Mouse (Mus musculus) heart, embryonic 14.5 days (tissue): ENCODE measurements at regions not wholly inside any gene's neighbourhood (a gene's known extent, or its start where the extent isn't known, plus 50 kb on each side); places are given as distances from the start of the nearest gene placed in this dataset.

Experiments used
- ATAC-seq: fragments of 200-750 bp; cut with Nextera tagmentation; 2 replicates; pipeline ENCODE4 v1.8.0; 2017; ENCODE audit warnings: low read depth, moderate TSS enrichment; ENCODE audit not compliant: insufficient number of reproducible peaks, insufficient read depth, low FRiP score
- H3K27ac ChIP-seq, 2 experiments: fragments of 200-500 bp in 1 of 2; fragments of 300-500 bp in 1 of 2; sonication (generic) in 1 of 2; replicated peaks in 1 of 2; 2 replicates each; pipeline ENCODE4 v1.5.1; 2012 to 2014; ENCODE audit warnings: low read depth in 2 of 2, low read length in 2 of 2, control low read depth in 1 of 2, mild to moderate bottlenecking in 1 of 2, mixed read lengths in 1 of 2; ENCODE audit not compliant: control insufficient read depth in 1 of 2, insufficient read depth in 1 of 2
- H3K27me3 ChIP-seq: fragments of 300-500 bp; sonication (generic); 2 replicates; pipeline ENCODE4 v1.6.1; 2014; ENCODE audit warnings: mild to moderate bottlenecking, low read length, control low read depth; ENCODE audit not compliant: control insufficient read depth, insufficient read depth
- H3K36me3 ChIP-seq: fragments of 300-500 bp; sonication (generic); 2 replicates; pipeline ENCODE4 v1.6.1; 2014; ENCODE audit warnings: mild to moderate bottlenecking, control low read depth, low read length, mixed read lengths; ENCODE audit not compliant: control insufficient read depth, insufficient read depth
- H3K4me1 ChIP-seq, 2 experiments: fragments of 200-500 bp in 1 of 2; fragments of 300-500 bp in 1 of 2; sonication (generic) in 1 of 2; 2 replicates each; pipeline ENCODE4 v1.6.1; 2012 to 2014; ENCODE audit warnings: low read length in 2 of 2, control low read depth in 1 of 2, mixed read lengths in 1 of 2; ENCODE audit not compliant: control insufficient read depth in 2 of 2, insufficient read depth in 2 of 2
- H3K4me2 ChIP-seq: fragments of 300-500 bp; sonication (generic); 2 replicates; pipeline ENCODE4 v1.6.1; 2014; ENCODE audit warnings: mild to moderate bottlenecking, low read length
- H3K4me3 ChIP-seq, 2 experiments: fragments of 200-500 bp in 1 of 2; fragments of 300-500 bp in 1 of 2; sonication (generic) in 1 of 2; 2 replicates each; pipeline ENCODE4 v1.5.1; 2012 to 2014; ENCODE audit warnings: low read length in 2 of 2, mild to moderate bottlenecking in 2 of 2, control low read depth in 1 of 2, low read depth in 1 of 2, moderate library complexity in 1 of 2; ENCODE audit not compliant: control insufficient read depth in 1 of 2, insufficient read depth in 1 of 2
- H3K9ac ChIP-seq: fragments of 300-500 bp; sonication (generic); 2 replicates; pipeline ENCODE4 v1.6.1; 2014; ENCODE audit warnings: mild to moderate bottlenecking, low read length
- H3K9me3 ChIP-seq: fragments of 300-500 bp; sonication (generic); 2 replicates; pipeline ENCODE4 v1.6.1; 2016; ENCODE audit warnings: low read length, control low read depth; ENCODE audit not compliant: control insufficient read depth
- WGBS: fragments of 180-500 bp; shearing (Covaris S2); extraction: QIAGEN DNeasy Blood & Tissue Kit; methylation state at CpG from one replicate; pipeline ENCODE4 v1.1.7; 2014; 5-methylcytosine and 5-hydroxymethylcytosine counted together

GRCm38 (mm10) chr14:80418810-80419325 lies 435.0 kb downstream of the Olfm4 start:
- no peak overlapping the region for H3K9ac ChIP-seq
- no peak overlapping the region for H3K4me3 ChIP-seq
- H3K27ac ChIP-seq, result no peak overlapping the region
- H3K4me1 ChIP-seq, result no peaks in the 10 kb centered on the region
- no peaks in the 10 kb centered on the region for H3K27me3 ChIP-seq
- no peak overlapping the region for H3K4me2 ChIP-seq
- H3K9me3 ChIP-seq, result no peaks in the 10 kb centered on the region
- H3K36me3 ChIP-seq, result no peaks in the 10 kb centered on the region
- no peak for ATAC-seq
- 70% methylated on average over 3 of the region's 3 CpGs for WGBS

DNA sequence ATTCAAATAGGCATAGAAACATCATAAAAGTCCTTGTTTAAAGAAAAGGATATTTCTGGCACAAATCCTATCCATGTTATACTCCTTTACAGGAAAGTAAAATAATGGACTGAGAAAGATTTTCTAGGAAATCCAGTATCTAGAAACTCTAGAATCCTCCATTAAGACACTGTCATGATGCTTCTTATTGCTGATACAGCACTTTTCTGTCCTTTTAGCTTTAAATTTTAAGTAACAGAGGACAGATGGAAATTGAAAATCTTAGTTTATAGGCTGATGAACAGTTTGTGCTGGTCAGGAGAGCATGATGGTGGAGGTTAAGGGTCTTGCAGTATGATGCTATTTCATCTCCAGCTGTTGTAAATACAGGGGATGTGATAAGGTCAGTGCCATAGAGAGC lies 459.9 kb downstream of the Olfm4 start:
- Histone ChIP-seq H3K36me3 (no peaks in the 10 kb centered on the region), H3K27ac (no peak overlapping the region), H3K4me1 (no peaks in the 10 kb centered on the region), H3K9me3 (no peaks in the 10 kb centered on the region), H3K4me2 (no peak overlapping the region), H3K27me3 (no peaks in the 10 kb centered on the region), H3K4me3 (no peak overlapping the region), H3K9ac (no peak overlapping the region)
- ATAC-seq, result no peak

DNA sequence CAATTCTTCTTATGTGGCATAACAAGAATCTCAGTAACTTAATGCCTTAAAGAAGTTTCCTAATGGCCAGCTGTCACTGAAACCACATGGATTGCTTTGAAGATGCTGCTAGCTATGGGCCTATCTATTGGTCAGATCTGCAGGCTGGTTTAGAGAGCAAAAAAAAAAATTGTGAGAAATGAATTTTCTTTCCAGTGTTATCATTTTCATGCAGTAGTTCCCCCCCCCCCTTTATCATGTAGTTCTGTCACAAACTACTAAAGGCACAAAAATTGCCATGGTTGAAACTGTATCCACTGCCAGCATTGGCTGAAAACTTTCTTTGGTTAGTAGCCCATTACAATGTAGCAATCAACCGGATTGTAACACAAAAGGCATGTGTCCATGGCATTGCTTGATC lies 487.6 kb downstream of the Olfm4 start:
- no peak overlapping the region for H3K27ac ChIP-seq
- no peak overlapping the region for H3K4me2 ChIP-seq
- H3K4me3 ChIP-seq, result no peak overlapping the region
- 63% methylated on average over 1 of the region's 1 CpGs for WGBS
- no peak for ATAC-seq
- H3K4me1 ChIP-seq, result no peaks in the 10 kb centered on the region
- no peaks in the 10 kb centered on the region for H3K9me3 ChIP-seq
- no peaks in the 10 kb centered on the region for H3K27me3 ChIP-seq
- H3K9ac ChIP-seq, result no peak overlapping the region
- H3K36me3 ChIP-seq, result no peaks in the 10 kb centered on the region

GRCm38 (mm10) chr14:80479918-80480317 lies 496.0 kb downstream of the Olfm4 start:
- Histone ChIP-seq H3K36me3 (no peaks in the 10 kb centered on the region), H3K27ac (no peak overlapping the region), H3K27me3 (no peaks in the 10 kb centered on the region), H3K4me1 (no peaks in the 10 kb centered on the region), H3K4me3 (no peak overlapping the region), H3K9ac (no peak overlapping the region), H3K9me3 (no peaks in the 10 kb centered on the region), H3K4me2 (no peak overlapping the region)
- ATAC-seq, result no peak

GRCm38 (mm10) chr14:80482771-80483170 lies 498.9 kb downstream of the Olfm4 start:
- H3K4me3 ChIP-seq, result no peak overlapping the region
- WGBS, result 78% methylated on average over 3 of the region's 3 CpGs
- H3K9me3 ChIP-seq, result no peaks in the 10 kb centered on the region
- no peak overlapping the region for H3K9ac ChIP-seq
- no peaks in the 10 kb centered on the region for H3K27me3 ChIP-seq
- no peak overlapping the region for H3K27ac ChIP-seq
- H3K36me3 ChIP-seq, result no peaks in the 10 kb centered on the region
- no peak for ATAC-seq
- H3K4me1 ChIP-seq, result no peaks in the 10 kb centered on the region
- H3K4me2 ChIP-seq, result no peak overlapping the region

DNA sequence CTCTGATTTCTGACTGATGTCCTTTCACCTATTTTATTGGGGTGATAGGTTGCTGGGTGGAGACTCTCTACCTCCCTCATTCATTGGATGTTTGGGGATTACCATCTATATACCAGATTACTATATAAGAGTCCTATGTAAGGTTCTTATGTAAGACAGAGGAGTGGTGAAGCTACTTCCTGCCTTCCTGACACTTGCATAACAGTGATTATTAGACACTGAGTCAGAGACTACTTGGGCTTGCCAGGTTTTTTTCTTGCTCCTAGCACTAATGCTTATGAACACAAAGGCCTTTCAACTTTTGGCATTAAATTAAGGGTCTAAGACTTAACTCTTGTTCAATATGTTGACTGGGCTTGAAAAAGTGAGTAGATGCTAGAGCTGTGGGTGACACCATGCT lies 500.4 kb downstream of the Olfm4 start:
- no peaks in the 10 kb centered on the region for H3K9me3 ChIP-seq
- H3K4me2 ChIP-seq, result no peak overlapping the region
- H3K27ac ChIP-seq, result no peak overlapping the region
- H3K27me3 ChIP-seq, result no peaks in the 10 kb centered on the region
- no peak overlapping the region for H3K4me3 ChIP-seq
- no peaks in the 10 kb centered on the region for H3K4me1 ChIP-seq
- no peaks in the 10 kb centered on the region for H3K36me3 ChIP-seq
- ATAC-seq, result no peak
- H3K9ac ChIP-seq, result no peak overlapping the region

- ATAC-seq, result no peak
- no peaks in the 10 kb centered on the region for H3K36me3 ChIP-seq
- no peak overlapping the region for H3K4me2 ChIP-seq
- no peak overlapping the region for H3K4me3 ChIP-seq
- H3K4me1 ChIP-seq, result no peaks in the 10 kb centered on the region
- no peak overlapping the region for H3K27ac ChIP-seq
- H3K9ac ChIP-seq, result no peak overlapping the region
- H3K27me3 ChIP-seq, result no peaks in the 10 kb centered on the region
- no peaks in the 10 kb centered on the region for H3K9me3 ChIP-seq
These were observed 501.3 kb downstream of the Olfm4 start for GRCm38 (mm10) chr14:80485149-80485548.

- no peaks in the 10 kb centered on the region for H3K27me3 ChIP-seq
- WGBS, result 88% methylated on average over 6 of the region's 6 CpGs
- H3K9ac ChIP-seq, result no peak overlapping the region
- no peaks in the 10 kb centered on the region for H3K36me3 ChIP-seq
- H3K4me2 ChIP-seq, result no peak overlapping the region
- no peaks in the 10 kb centered on the region for H3K4me1 ChIP-seq
- no peaks in the 10 kb centered on the region for H3K9me3 ChIP-seq
- no peak overlapping the region for H3K27ac ChIP-seq
- no peak overlapping the region for H3K4me3 ChIP-seq
- no peak for ATAC-seq
These were observed 502.7 kb downstream of the Olfm4 start for GRCm38 (mm10) chr14:80486605-80487004.
